In the genomic region with DNA sequence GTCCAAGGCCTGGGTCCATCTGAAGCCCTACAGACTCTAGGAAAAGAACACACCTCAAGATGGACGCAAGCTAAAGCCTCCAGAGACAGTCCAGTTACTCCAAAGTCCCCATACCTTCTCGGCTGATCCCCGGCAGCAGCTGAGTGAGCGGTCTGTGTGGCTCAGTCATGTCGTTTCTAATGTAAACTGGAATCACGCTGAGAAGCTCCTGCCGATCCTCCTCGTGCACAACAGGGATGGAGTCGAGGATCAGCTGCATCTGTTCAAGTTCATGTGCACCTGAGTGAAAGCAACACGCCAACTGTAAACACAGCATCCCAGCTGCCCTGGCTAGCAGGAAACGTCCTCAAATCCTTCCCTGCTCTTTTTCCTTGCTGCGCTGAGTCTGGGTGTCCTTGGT, we compare ENCODE assay signal across 47 mouse cellular contexts. TPM values are rescaled to one million over a fixed set of nuclear protein-coding genes. Genes with fewer than 3 reads are reported as not detected.
"Had no signal": no experiment of that assay in that cellular context is flagged by ENCODE, and none has a peak within 500 bp of the region (broad histone marks: within the 10 kb centered on the region; RNA-seq: fewer than 3 reads in every experiment).

No protein-coding gene starts in this region.

- H3K27me3 ChIP-seq: heart, embryonic 12.5 days; heart, embryonic 13.5 days; heart, embryonic 15.5 days; hindbrain, embryonic 12.5 days; hindbrain, embryonic 13.5 days; hindbrain, embryonic 15.5 days; intestine, embryonic 15.5 days; kidney, embryonic 15.5 days had no signal

- DNase-seq: heart, postnatal 10 days; heart, postnatal 14 days; heart, postnatal 36 days; heart, postnatal 4 days; kidney, adult 11 months; kidney, adult 18-20 months; kidney, adult 2 months; kidney, adult 8-10 months; kidney, adult 9 months; kidney, postnatal 10 days; kidney, postnatal 14 days; kidney, postnatal 25 days; kidney, postnatal 36 days; kidney, postnatal 4 days; layer of hippocampus, adult 9-11 months; layer of hippocampus, postnatal 36 days had no signal

- H3K9ac ChIP-seq: heart, embryonic 12.5 days; heart, embryonic 13.5 days; heart, embryonic 15.5 days; hindbrain, embryonic 12.5 days; hindbrain, embryonic 13.5 days; hindbrain, embryonic 14.5 days; hindbrain, embryonic 15.5 days; intestine, embryonic 15.5 days; kidney, embryonic 15.5 days had no signal

- ATAC-seq: hindbrain, embryonic 16.5 days; hindbrain, postnatal 0 days; inflammation-experienced regulatory T-cells, adult 6 months; intestine, embryonic 15.5 days; intestine, embryonic 16.5 days; intestine, postnatal 0 days had no signal

- H3K4me3 ChIP-seq: heart, embryonic 10.5 days; heart, embryonic 12.5 days; heart, embryonic 13.5 days; heart, embryonic 15.5 days; hindbrain, embryonic 10.5 days; hindbrain, embryonic 12.5 days; hindbrain, embryonic 13.5 days; hindbrain, embryonic 15.5 days; intestine, embryonic 15.5 days; kidney, embryonic 15.5 days; layer of hippocampus, adult 2 months had no signal

- H3K27ac ChIP-seq: heart, embryonic 10.5 days; heart, embryonic 13.5 days; heart, embryonic 15.5 days; hindbrain, embryonic 10.5 days; hindbrain, embryonic 12.5 days; hindbrain, embryonic 13.5 days; hindbrain, embryonic 14.5 days; hindbrain, embryonic 15.5 days; hindbrain, postnatal 0 days; intestine, embryonic 15.5 days; kidney, embryonic 15.5 days; kidney, postnatal 0 days; layer of hippocampus, adult 2 months had no signal

- H3K4me1 ChIP-seq: heart, embryonic 10.5 days; heart, embryonic 12.5 days; heart, embryonic 13.5 days; heart, embryonic 15.5 days; hindbrain, embryonic 10.5 days; hindbrain, embryonic 12.5 days; hindbrain, embryonic 15.5 days; intestine, embryonic 15.5 days; kidney, embryonic 15.5 days had no signal

- H3K4me2 ChIP-seq: heart, embryonic 11.5 days; heart, embryonic 12.5 days; heart, embryonic 13.5 days; heart, embryonic 15.5 days; hindbrain, embryonic 12.5 days; hindbrain, embryonic 13.5 days; hindbrain, embryonic 14.5 days; hindbrain, embryonic 15.5 days; intestine, embryonic 15.5 days; kidney, embryonic 15.5 days had no signal

- H3K9me3 ChIP-seq: heart, embryonic 10.5 days; heart, embryonic 12.5 days; heart, embryonic 13.5 days; heart, embryonic 15.5 days; hindbrain, embryonic 10.5 days; hindbrain, embryonic 12.5 days; hindbrain, embryonic 13.5 days; hindbrain, embryonic 15.5 days; intestine, embryonic 15.5 days; kidney, embryonic 15.5 days had no signal

RNA-seq across cellular contexts. Expression of gene Bcl2l10, which starts 45.7 kb away (rescaled TPM):
- total RNA-seq: heart, postnatal 10 days; heart, postnatal 14 days; heart, postnatal 25 days; heart, postnatal 36 days; hematopoietic stem cell, adult 5-6 weeks; layer of hippocampus, adult 2 months; layer of hippocampus, postnatal 10 days; left cerebral cortex, adult 18-20 months had no signal
- polyA plus RNA-seq: heart, embryonic 10.5 days; heart, embryonic 11.5 days; heart, embryonic 12.5 days; heart, embryonic 13.5 days; heart, embryonic 14.5 days; heart, embryonic 15.5 days; heart, embryonic 16.5 days; heart, postnatal 0 days; hindbrain, embryonic 10.5 days; hindbrain, embryonic 11.5 days; hindbrain, embryonic 12.5 days; hindbrain, embryonic 13.5 days; hindbrain, embryonic 14.5 days; hindbrain, embryonic 15.5 days; hindbrain, embryonic 16.5 days; hindbrain, postnatal 0 days; inflammation-experienced regulatory T-cells, adult 6 months; intestine, embryonic 14.5 days; intestine, embryonic 15.5 days; intestine, embryonic 16.5 days; intestine, postnatal 0 days; kidney, embryonic 14.5 days; kidney, embryonic 15.5 days; kidney, embryonic 16.5 days; kidney, postnatal 0 days; large intestine, adult 2 months had no signal
